Mouse (Mus musculus) megakaryocyte, embryonic 14.5 days (primary cell): ENCODE results near the gene Tgif1. TPM values are rescaled to one million over a fixed set of nuclear protein-coding genes. Genes with fewer than 3 reads are reported as not detected.
"Not testable (repeated sequence)": the region's sequence is repeated elsewhere in the genome, so short reads cannot be mapped to it uniquely, and the experiment has no call there.

ENCODE experiments used
- H3K27me3 ChIP-seq: replicated peaks from 2 replicates; pipeline ENCODE3; 2012; ENCODE audit warnings: inconsistent platforms
- H3K36me3 ChIP-seq: replicated peaks from 2 replicates; pipeline ENCODE3; 2012; ENCODE audit warnings: low read length, inconsistent platforms, mixed read lengths
- H3K4me1 ChIP-seq: 2 replicates; pipeline ENCODE4 v1.6.1; 2012; ENCODE audit warnings: inconsistent platforms
- H3K4me3 ChIP-seq: replicated peaks from 2 replicates; pipeline ENCODE3; 2012; ENCODE audit warnings: moderate library complexity, mild to moderate bottlenecking, inconsistent platforms
- H3K9me3 ChIP-seq: 2 replicates; pipeline ENCODE4 v1.6.1; 2012; ENCODE audit warnings: inconsistent platforms
- FLI1 ChIP-seq: IDR thresholded peaks from 2 replicates; pipeline ENCODE4 v1.6.1; 2012; ENCODE audit warnings: low read length, inconsistent platforms, mixed read lengths
- GATA1 ChIP-seq: IDR thresholded peaks from 3 replicates; pipeline ENCODE4 v1.6.1; 2012; ENCODE audit warnings: mixed read lengths, low read length, inconsistent platforms, borderline replicate concordance
- polyA plus RNA-seq: library from polyadenylated mRNA; stranded (reverse); fragments of >175 nt; gene quantifications from 2 replicates; pipeline ENCODE4 v1.2.3, GENCODE M21; 2012; ENCODE audit warnings: low replicate concordance; ENCODE audit not compliant: insufficient read depth

Tgif1 gene
- polyA plus RNA-seq, 1 experiment, result 4.9 TPM

DNA sequence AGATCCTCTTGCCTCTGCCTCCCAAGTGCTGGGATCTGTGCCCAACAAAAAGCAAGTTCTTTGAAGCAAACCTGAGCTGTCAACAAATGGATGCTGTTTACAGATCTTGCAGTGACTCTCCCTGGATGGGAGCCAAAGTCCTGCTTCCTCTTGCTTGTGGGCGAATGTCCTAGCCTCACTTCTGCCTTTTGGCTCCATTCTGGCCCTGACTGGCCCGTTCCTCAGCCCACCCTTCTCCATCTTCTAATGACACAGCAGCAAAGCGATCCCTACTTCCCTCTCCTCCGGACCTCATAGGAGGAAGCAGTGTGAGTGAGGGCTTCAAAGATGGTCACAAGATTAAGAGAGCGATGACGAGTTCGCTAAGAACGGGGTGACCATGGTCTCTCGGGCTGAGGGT is 20.8 kb downstream of the Tgif1 start:
- Histone ChIP-seq H3K4me3 (no peak overlapping the region), H3K36me3 (no peaks in the 10 kb centered on the region)
- no peak for TF ChIP-seq FLI1
- no peak for TF ChIP-seq GATA1

DNA sequence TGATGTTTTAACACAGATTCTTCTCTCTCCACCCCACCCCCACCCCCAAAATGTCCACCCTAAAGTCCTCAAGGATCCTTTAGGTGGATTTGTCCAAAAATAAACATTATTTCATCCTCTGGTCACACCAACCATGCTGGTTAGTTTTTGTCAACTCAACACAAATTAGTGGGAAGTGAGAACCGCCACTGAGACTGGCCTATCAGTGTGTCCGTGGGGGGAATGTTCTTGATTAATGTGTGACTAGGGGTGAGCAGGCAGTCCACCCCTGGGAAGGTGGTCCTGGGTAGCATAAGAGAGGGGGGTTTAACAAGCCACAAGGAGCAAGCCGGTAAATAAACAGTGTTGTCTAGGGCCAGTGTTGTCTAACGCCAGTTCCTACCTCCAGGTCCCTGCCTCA is 21.8 kb downstream of the Tgif1 start:
- H3K27me3 ChIP-seq, result peaks cover 40% of the 10 kb centered on the region
- no peak overlapping the region for H3K4me3 ChIP-seq
- H3K4me1 ChIP-seq, result peaks cover 10% of the 10 kb centered on the region
- H3K9me3 ChIP-seq, result peaks cover 6% of the 10 kb centered on the region
- TF ChIP-seq FLI1, result no peak
- no peak for TF ChIP-seq GATA1
- H3K36me3 ChIP-seq, result no peaks in the 10 kb centered on the region

More for the DNA sequence above, 20.8 kb downstream of the Tgif1 start:
- Histone ChIP-seq H3K4me1 (peaks cover 10% of the 10 kb centered on the region), H3K9me3 (peaks cover 6% of the 10 kb centered on the region), H3K27me3 (peaks cover 43% of the 10 kb centered on the region)

DNA sequence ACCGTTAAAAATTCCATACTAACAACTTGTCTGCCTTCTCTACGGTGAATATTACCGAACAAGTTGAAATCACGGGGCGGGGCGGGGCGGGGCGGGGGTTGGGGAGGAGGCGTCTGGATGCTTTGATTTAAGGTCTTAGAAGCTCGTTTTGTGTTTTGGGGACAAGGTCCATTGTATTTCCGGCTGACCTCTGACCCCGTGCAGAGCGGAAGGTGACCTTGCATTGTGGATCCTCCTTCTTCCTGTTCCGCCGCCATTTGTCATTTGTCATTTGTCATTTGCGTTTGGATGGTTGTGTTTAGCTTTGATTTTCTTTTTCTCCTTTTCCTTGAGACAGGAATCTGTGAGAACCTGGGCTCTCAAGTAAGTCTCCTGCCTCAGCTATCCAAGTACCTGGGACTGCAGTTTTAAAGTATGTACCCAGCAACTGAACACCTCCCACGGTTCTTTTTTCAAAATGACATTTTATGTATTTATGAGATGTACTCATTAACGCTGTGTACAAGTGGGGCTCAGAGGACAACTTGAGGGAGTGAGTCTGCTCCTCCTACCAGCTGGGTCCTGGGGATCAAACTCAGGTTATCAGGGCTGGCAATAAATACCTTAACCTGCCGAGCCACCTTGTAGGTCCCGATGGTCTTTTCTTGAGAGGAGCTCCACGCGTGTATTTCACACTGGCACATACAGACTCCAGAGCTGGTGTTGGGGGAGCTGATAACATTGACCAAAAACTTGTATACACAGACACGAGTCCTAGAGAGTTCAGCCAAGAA is 23.2 kb downstream of the Tgif1 start:
- Histone ChIP-seq H3K27me3 (peaks cover 33% of the 10 kb centered on the region), H3K36me3 (no peaks in the 10 kb centered on the region), H3K9me3 (peaks cover 6% of the 10 kb centered on the region), H3K4me1 (peaks cover 10% of the 10 kb centered on the region), H3K4me3 (no peak overlapping the region)
- no peak for TF ChIP-seq FLI1
- TF ChIP-seq GATA1, result no peak

DNA sequence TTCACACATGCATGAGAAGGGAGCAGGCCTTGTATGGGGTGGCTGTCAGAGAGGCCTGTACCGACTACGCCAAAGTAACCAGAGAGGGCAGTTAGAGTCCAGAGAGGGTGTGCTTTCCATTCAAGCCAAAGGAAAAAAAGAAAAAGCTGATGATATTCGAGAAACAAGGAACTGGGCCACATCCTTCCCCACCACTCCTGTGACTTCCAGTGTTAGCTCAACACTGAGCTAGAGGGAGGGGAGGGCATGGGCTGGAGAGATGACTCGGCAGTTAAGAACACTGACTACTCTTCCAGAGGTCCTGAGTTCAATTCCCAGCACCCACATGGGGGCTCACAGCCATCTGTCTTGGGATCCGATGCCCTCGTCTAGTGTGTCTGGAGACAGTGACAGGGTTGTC is 24.1 kb downstream of the Tgif1 start:
- TF ChIP-seq GATA1 (no peak), FLI1 (no peak)
- peaks cover under 1% of the 10 kb centered on the region for H3K4me1 ChIP-seq
- no peaks in the 10 kb centered on the region for H3K36me3 ChIP-seq
- no peak overlapping the region for H3K4me3 ChIP-seq
- peaks cover 25% of the 10 kb centered on the region for H3K27me3 ChIP-seq
- peaks cover 6% of the 10 kb centered on the region for H3K9me3 ChIP-seq

DNA sequence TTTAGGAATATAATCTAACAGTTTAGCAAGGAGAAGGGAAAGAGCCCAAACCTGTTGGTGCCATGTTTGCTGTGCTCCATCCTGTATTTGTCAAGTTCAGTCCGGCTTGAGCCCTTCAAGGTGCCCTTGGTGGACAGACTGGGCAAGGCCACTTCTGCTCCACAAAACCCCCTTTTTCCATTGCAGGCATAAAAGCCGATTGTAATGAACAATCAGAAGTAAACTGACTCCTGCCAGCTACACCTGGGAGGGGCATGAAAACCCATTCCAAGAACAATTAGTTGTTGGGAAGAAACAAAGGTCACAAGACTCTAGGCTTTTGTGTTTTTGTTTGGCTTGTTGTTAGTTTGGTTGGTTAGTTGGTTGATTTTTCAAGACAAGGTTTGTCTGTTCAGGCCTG is 24.8 kb downstream of the Tgif1 start:
- Histone ChIP-seq H3K4me1 (no peaks in the 10 kb centered on the region; the same call in 1 of the 2 replicates), H3K9me3 (peaks cover 6% of the 10 kb centered on the region), H3K36me3 (no peaks in the 10 kb centered on the region), H3K27me3 (peaks cover 21% of the 10 kb centered on the region), H3K4me3 (no peak overlapping the region)
- no peak for TF ChIP-seq GATA1
- TF ChIP-seq FLI1, result no peak

DNA sequence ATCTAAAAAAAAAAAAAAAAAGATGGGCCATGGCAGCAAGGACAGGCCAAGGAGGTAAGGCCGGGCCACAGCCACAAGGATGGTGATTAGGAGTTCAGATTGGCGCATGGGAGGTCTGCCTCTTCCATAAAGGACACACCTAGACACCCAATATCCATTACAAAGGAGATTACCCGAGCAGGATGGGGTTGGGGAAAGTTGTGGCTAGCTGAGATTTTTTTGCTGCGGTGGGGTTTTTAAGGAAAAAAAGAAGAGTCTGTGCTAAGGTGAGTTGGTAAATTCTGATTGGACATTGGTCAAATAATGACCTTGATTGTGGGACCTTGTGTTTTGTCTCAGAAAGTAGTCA is 25.2 kb downstream of the Tgif1 start:
- H3K36me3 ChIP-seq, result no peaks in the 10 kb centered on the region
- no peak overlapping the region for H3K4me3 ChIP-seq
- no peak for TF ChIP-seq FLI1
- no peak for TF ChIP-seq GATA1
- peaks cover 18% of the 10 kb centered on the region for H3K27me3 ChIP-seq
- H3K9me3 ChIP-seq, result peaks cover 6% of the 10 kb centered on the region
- no peaks in the 10 kb centered on the region; the same call in 1 of the 2 replicates for H3K4me1 ChIP-seq

DNA sequence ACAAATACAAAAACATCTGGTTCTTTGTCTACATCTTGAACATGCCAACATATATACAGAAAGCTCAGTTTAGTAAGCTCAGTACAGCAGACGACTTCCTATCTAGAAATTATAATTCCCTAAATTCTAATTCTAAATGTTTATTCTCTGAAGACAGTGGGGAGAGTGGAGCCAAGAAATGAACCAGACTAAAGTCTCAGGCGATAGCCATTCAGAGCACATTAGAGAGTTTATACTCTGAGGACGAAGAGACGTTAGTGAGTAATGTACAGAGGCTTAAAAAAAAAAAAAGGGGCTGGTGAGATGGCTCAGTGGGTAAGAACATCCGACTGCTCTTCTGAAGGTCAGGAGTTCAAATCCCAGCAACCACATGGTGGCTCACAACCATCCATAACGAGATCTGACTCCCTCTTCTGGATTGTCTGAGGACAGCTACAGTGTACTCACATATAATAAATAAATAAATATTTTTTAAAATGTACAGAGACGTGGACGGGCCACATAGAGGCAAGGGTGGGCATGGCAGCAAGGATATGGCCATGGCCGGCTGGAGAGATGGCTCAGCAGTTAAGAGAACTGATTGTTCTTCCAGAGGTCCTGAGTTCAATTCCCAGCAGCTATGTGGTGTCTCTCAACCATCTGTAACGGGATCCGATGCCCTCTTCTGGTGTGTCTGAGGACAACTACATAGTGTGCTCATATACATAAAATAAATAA is 25.7 kb downstream of the Tgif1 start:
- H3K4me3 ChIP-seq, H3K36me3 ChIP-seq, H3K9me3 ChIP-seq, H3K4me1 ChIP-seq: not testable (repeated sequence)
- H3K27me3 ChIP-seq, result peaks cover 13% of the 10 kb centered on the region

DNA sequence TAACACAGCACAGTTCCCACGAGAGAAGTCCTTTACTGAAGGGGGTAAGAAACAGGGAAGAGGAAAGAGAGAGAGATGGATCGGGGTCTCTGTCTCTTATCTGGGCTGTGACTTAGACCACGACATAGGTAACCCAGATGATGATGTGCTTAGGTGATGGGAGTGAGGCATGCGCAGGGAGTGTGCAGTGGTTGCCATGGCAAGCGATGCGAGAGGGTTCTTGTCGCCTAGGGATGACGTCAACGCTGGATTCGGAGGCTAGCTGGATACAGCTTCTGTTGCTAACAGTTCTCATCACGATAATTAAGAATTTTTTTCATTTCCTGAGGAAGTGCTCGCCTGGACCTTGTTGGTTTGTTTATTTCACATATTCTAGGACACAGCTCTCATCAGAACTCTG is 27.1 kb downstream of the Tgif1 start:
- no peaks in the 10 kb centered on the region for H3K9me3 ChIP-seq
- TF ChIP-seq FLI1 (no peak), GATA1 (no peak)
- no peak overlapping the region for H3K4me3 ChIP-seq
- no peaks in the 10 kb centered on the region for H3K36me3 ChIP-seq
- H3K27me3 ChIP-seq, result peaks cover 10% of the 10 kb centered on the region
- H3K4me1 ChIP-seq, result no peaks in the 10 kb centered on the region; the same call in 1 of the 2 replicates

DNA sequence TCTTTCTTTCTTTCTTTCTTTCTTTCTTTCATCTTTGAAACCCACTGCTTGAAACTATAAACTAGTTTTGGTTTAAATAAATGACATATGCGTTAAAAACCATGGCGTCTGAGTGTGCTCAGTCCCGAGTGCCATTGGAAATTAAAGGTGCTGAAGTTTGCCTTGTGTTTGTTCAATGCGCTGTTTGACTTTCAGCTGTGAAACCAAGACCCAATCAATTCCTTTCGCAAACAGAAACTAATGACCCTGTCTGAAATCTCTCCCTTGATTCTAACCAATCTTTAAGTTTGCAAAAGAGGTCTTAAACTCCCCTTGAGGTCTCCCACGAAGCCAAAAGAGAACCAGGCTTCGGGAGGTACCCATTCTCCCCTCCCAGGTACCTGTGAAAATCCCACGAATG is 30.3 kb downstream of the Tgif1 start:
- Histone ChIP-seq H3K4me3 (no peak overlapping the region), H3K9me3 (no peaks in the 10 kb centered on the region), H3K27me3 (peaks cover 25% of the 10 kb centered on the region), H3K36me3 (no peaks in the 10 kb centered on the region), H3K4me1 (peaks cover 2% of the 10 kb centered on the region; the same call in 1 of the 2 replicates)
- TF ChIP-seq GATA1 (no peak), FLI1 (no peak)

DNA sequence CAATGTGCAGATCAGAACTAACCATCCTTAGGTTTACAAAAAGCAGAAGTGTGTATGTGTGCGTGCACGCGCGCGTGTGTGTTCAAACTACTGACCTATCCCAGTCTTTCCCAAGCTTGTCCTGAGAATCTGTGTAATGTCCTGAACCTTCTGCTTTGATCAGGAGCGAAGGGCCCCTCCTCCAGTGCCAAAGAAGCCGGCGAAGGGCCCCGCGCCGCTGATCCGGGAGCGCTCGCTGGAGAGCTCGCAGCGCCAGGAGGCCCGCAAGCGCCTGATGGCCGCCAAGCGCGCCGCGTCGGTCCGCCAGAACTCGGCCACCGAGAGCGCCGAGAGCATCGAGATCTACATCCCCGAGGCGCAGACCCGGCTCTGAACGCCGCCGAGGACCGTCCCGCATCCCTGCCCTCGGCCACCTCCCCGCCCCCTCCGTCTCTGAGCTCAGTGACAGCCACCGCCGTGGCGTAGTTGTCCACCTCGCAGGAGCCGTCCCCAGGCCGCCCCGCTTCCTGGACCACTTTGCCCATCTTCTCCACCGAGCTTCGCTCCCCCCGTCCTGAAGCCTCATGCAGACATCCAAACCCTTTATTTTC is 35.4 kb downstream of the Tgif1 start:
- H3K9me3 ChIP-seq, result no peaks in the 10 kb centered on the region
- H3K4me3 ChIP-seq, result peak overlapping the region; percentile 86
- H3K4me1 ChIP-seq, result peaks cover 7% of the 10 kb centered on the region; the same call in 1 of the 2 replicates
- no peaks in the 10 kb centered on the region for H3K36me3 ChIP-seq
- TF ChIP-seq FLI1, result no peak
- TF ChIP-seq GATA1, result no peak
- H3K27me3 ChIP-seq, result peaks cover 43% of the 10 kb centered on the region
